Mouse (Mus musculus) CD4-positive naive resting alpha-beta T cell, adult 57 days (primary cell): Measurements from ENCODE around the gene Kcnn1. TPM values are rescaled to one million over a fixed set of nuclear protein-coding genes. Genes with fewer than 3 reads are reported as not detected.

ENCODE experiments used
- total RNA-seq: library from RNA; stranded (reverse); gene quantifications from one replicate; pipeline ENCODE4 v1.2.4, GENCODE M21; 2023

Gene Kcnn1
- not detected for total RNA-seq

DNA sequence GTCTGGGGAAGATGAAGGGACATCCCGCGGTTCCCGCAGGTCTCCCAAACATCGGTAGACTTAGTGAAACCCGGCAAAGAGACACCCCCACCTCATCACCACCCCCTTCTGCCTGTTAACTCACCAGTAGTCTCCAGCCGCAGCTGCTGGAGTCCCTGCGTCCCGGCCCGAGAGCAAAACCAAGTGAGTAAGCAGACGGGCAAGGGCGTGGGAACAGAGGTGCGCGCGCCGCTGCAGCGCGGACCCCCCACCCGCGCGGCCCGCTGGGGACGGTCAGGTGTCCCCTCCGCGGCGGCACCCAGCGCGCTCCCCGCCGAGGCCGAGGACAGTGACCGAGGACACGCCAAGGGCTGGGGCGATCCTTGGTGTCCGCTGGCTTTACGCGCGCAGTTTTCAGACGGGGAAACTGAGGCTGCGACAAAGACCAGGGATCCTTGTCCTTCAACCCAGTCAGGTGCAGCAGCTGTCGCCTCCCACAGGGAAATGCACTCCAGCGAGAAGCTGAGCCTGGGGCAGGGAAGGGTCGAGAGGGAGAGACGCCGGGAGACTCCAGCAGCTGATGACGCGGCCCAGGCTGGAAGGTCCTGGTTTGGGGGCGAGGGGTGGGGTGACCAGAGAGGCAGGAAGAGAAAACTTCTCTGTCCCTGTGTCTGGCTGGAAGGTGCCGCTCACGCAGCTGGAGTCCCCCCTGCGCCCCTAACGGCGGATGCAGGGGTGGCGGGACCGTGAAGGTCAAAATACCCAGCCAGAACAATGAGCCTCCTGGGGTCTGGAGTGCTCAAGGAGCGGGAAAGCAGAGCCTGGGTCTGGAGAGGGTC lies at the start of gene Kcnn1:
Kcnn1 (minus strand) TSS at position 435 of the 818 bp plus-strand sequence.

GRCm38 (mm10) chr8:70905831-70906736 lies 43.0 kb upstream of the Kcnn1 start, which contains the start of gene Map1s:
TSS of gene Map1s (plus strand) at chr8:70905932.

GRCm38 (mm10) chr8:70897021-70897680 lies 34.1 kb upstream of the Kcnn1 start, which contains the start of gene Rpl18a:
TSS of gene Rpl18a (minus strand) at chr8:70897412.

DNA sequence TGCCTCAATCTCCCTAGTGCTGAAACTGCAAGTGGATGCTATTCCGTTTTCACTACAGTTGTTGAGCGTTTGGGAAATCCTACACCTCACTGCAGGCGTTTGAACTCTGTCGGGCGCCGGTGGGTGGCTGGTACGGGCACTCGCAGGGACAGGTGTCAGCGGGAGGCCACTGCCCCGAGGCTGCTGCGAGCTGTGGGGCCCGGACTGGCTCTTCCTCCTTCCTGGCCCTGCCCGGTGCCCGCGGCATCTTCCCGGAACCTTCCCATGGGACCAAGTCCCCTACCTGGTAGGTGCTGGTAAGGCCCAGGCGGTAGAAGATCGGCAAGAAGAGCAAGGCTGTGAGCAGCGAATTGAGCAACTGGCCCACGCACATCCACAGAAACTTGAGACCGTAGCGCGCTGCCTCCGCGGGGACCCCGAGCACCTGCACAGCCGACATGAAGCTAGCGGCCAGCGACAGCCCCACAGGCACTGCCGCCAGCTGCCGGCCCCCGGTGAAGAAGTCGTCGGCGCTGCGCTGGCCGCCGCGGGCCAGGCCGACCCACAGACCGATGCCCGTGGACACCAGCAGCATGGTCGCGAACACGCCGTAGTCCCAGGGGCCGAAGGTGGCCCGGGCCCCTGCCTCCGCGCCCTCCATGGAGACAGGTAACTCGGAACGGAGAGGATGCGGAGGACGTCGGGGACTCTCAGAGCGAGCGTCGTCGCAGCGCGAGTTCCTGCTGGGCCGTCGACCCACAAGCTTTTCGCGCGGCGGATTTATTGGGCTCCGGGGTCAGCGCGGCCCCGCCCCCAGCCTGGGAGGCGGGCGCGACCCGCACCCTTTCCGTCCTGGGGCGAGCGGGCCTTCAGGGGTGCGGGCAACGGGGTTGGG lies 29.2 kb upstream of the Kcnn1 start, which contains the start of gene Slc5a5:
Slc5a5 (minus strand) TSS at position 736 of the 874 bp plus-strand sequence.

DNA sequence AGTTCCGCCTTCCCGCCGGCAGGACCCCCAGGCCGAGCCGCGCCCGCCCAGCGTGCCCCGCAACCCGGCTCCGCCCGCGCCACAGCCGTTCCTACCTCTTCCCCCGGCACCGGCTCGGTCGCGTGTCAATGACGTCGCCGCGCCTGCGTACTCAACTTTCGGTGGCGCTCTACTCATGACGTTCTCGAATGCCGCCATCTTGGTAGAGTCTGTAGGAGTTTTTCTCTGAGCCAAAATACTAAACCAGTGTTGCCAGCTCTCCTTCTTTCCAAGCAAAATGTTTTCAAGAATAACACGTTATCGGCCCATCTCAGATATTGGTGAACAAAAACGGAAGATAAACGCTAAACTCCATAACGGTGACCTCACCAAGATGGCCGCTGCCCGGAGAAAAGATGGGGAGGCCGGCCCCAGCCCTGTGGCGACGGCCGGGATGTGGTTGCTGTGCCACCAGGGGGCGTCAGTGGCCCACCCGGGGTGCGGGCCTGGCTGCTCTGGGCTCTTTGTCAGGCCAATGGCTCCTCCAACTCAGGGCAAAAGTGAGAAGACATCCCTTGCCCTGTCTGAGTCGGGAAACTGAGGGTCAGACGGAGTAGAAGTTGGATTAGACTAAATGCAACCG lies 10.4 kb upstream of the Kcnn1 start, which contains the start of gene Ccdc124:
Ccdc124 (minus strand) TSS at position 572 of the 622 bp plus-strand sequence.

DNA sequence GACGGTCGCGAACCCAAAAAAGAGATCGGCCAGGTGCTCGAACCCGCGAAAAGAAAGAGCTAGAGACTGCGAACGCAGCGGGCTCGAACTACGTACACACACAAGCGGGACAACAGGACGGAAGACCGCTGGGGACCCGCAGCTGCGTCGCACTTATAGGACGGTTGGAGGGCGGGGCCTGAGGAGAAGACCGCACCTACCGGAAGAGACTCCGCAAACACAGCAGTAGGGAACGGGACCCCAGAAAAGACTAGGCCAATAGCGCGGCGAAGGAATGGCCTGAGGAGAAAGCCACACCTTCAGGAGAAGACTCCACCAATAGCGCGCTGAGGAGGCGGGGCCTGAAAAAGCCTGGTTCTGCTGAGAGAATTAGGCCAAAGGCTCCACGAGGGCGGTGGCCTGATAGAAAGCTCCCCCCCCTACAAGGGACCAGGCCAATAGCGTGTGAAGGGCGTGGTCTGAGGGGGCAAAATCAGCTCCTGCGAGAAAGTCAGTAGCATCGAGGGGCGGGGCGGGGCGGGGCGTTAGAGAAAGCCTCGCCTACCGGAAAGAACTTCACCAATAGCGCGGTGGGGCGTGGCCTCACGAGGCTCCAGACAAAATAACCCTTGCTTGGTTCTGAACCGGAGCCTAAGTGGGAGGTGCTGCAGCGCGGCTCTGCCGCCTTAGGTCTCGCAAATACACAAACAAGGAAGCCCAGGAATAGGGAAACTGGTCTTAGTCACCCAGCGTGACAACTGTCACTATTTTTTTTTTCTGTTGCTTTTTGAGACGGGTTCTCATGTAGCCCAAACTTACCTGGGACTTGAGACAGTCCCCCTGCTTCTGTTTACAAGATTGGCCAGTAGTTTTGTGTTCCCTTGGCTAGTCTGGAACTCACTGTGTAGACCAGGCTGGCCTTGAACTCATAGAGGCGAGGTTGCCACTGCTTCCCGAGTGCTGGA lies 23.4 kb downstream of the Kcnn1 start, which contains the start of gene Arrdc2:
Arrdc2 (minus strand) TSS at position 313 of the 944 bp plus-strand sequence.

GRCm38 (mm10) chr8:70808239-70808638 lies 54.8 kb downstream of the Kcnn1 start, which contains the start of gene Il12rb1:
TSS of gene Il12rb1 (plus strand) at chr8:70808449.

GRCm38 (mm10) chr8:70804481-70805206 lies 58.4 kb downstream of the Kcnn1 start, which contains the start of gene Mast3:
TSS of gene Mast3 (minus strand) at chr8:70805054.

Other genes with a start within 250 kb of the Kcnn1 start
- gene Lrrc25, start 247.1 kb downstream of the Kcnn1 start, total RNA-seq = 1.2 TPM
- gene Gdf15, start 230.8 kb downstream of the Kcnn1 start, total RNA-seq = not detected
- 2.0 TPM for gene Pgpep1, start 202.9 kb downstream of the Kcnn1 start, total RNA-seq
- 109 TPM for gene Lsm4, start 190.0 kb downstream of the Kcnn1 start, total RNA-seq
- 1,593 TPM for gene Jund, start 164.3 kb downstream of the Kcnn1 start, total RNA-seq
- 9.8 TPM for gene Iqcn, start 159.8 kb downstream of the Kcnn1 start, total RNA-seq
- not detected for gene Gm3336, start 144.7 kb downstream of the Kcnn1 start, total RNA-seq
- 0.30 TPM for gene Pde4c, start 139.5 kb downstream of the Kcnn1 start, total RNA-seq
- 7.0 TPM for gene Rab3a, start 108.6 kb downstream of the Kcnn1 start, total RNA-seq
- 19.3 TPM for gene Mpv17l2, start 102.3 kb downstream of the Kcnn1 start, total RNA-seq
- gene Pik3r2, start 86.5 kb downstream of the Kcnn1 start, total RNA-seq = 18.3 TPM
- 171 TPM for gene Mast3, start 58.2 kb downstream of the Kcnn1 start, total RNA-seq
- 2.2 TPM for gene Il12rb1, start 54.8 kb downstream of the Kcnn1 start, total RNA-seq
- 38.4 TPM for gene Arrdc2, start 23.5 kb downstream of the Kcnn1 start, total RNA-seq
- gene Ccdc124, start 10.7 kb upstream of the Kcnn1 start, total RNA-seq = 44.1 TPM
- gene Slc5a5, start 29.5 kb upstream of the Kcnn1 start, total RNA-seq = 0.18 TPM
- 4,793 TPM for gene Rpl18a, start 34.2 kb upstream of the Kcnn1 start, total RNA-seq
- gene Map1s, start 42.7 kb upstream of the Kcnn1 start, total RNA-seq = 53.1 TPM